Mouse (Mus musculus) ovary, postnatal 14 days (tissue): ENCODE measurements around the gene Srp9.
A peak's percentile ranks its signal among the peaks of the same experiment; 100 is the strongest.

Source experiments
- DNase-seq: peaks from one replicate; pipeline ENCODE4 v3.0.0; 2022; ENCODE audit warnings: low spot score

Srp9 gene

GRCm38 (mm10) chr1:182105023-182105422 is 19.5 kb upstream of the Srp9 start:
- DNase-seq, result no peak

- no peak for DNase-seq
These were observed 17.3 kb upstream of the Srp9 start for GRCm38 (mm10) chr1:182107251-182107650.

- DNase-seq, result no peak
These were observed 16.0 kb upstream of the Srp9 start for GRCm38 (mm10) chr1:182108397-182109099.

GRCm38 (mm10) chr1:182110185-182110584 is 14.4 kb upstream of the Srp9 start:
- DNase-seq, result no peak

GRCm38 (mm10) chr1:182110708-182111385 is 13.7 kb upstream of the Srp9 start:
- DNase-seq, result no peak

GRCm38 (mm10) chr1:182111386-182112317 is 12.9 kb upstream of the Srp9 start:
- no peak for DNase-seq

GRCm38 (mm10) chr1:182112385-182112784 is 12.2 kb upstream of the Srp9 start:
- DNase-seq, result no peak

GRCm38 (mm10) chr1:182113131-182113530 is 11.4 kb upstream of the Srp9 start:
- DNase-seq, result no peak

GRCm38 (mm10) chr1:182113587-182114500 is 10.7 kb upstream of the Srp9 start:
- DNase-seq, result no peak

- DNase-seq, result no peak
These were observed 9.3 kb upstream of the Srp9 start for GRCm38 (mm10) chr1:182115197-182115596.

- peak; percentile 54 for DNase-seq
These were observed 8.7 kb upstream of the Srp9 start for GRCm38 (mm10) chr1:182115651-182116408.

- DNase-seq, result no peak
These were observed 2.1 kb upstream of the Srp9 start for GRCm38 (mm10) chr1:182122413-182122812.

- DNase-seq, result peak; percentile 75
These were observed 409 bp downstream of the Srp9 start for GRCm38 (mm10) chr1:182124924-182125368.

GRCm38 (mm10) chr1:182130830-182131229 is 6.3 kb downstream of the Srp9 start:
- DNase-seq, result no peak

- DNase-seq, result no peak
These were observed 12.9 kb downstream of the Srp9 start for GRCm38 (mm10) chr1:182137204-182138125.

GRCm38 (mm10) chr1:182138172-182138571 is 13.6 kb downstream of the Srp9 start:
- no peak for DNase-seq

- no peak for DNase-seq
These were observed 15.4 kb downstream of the Srp9 start for GRCm38 (mm10) chr1:182139937-182140336.

GRCm38 (mm10) chr1:182140370-182140769 is 15.8 kb downstream of the Srp9 start:
- peak; percentile 76 for DNase-seq

- DNase-seq, result no peak
These were observed 18.2 kb downstream of the Srp9 start for GRCm38 (mm10) chr1:182142725-182143124.

GRCm38 (mm10) chr1:182143288-182143687 is 18.8 kb downstream of the Srp9 start:
- DNase-seq, result no peak
